Mouse (Mus musculus): ENCODE results near the gene Ctnnb1.
A peak's percentile ranks its signal among the peaks of the same experiment; 100 is the strongest.

Gene Ctnnb1

GRCm38 (mm10) chr9:120926939-120927606 is 1.9 kb upstream of the Ctnnb1 start:
- DNase-seq = no peak

GRCm38 (mm10) chr9:120930021-120930420 is 1.0 kb downstream of the Ctnnb1 start:
- DNase-seq = no peak

GRCm38 (mm10) chr9:120930811-120931210 is 1.8 kb downstream of the Ctnnb1 start:
- no peak for DNase-seq

GRCm38 (mm10) chr9:120932371-120932770 is 3.4 kb downstream of the Ctnnb1 start:
- DNase-seq = no peak

- DNase-seq = peak; percentile 94 to 95
These were observed 4.0 kb downstream of the Ctnnb1 start for GRCm38 (mm10) chr9:120932797-120933586.

GRCm38 (mm10) chr9:120933587-120933885 is 4.5 kb downstream of the Ctnnb1 start:
- DNase-seq = no peak

GRCm38 (mm10) chr9:120933886-120934758 is 5.1 kb downstream of the Ctnnb1 start:
- DNase-seq = peak; percentile 27 to 30

GRCm38 (mm10) chr9:120934821-120935633 is 6.0 kb downstream of the Ctnnb1 start:
- DNase-seq = peak; percentile 36 to 38

GRCm38 (mm10) chr9:120935634-120935922 is 6.6 kb downstream of the Ctnnb1 start:
- DNase-seq = no peak

- DNase-seq = peak; percentile 56 to 81
These were observed 7.3 kb downstream of the Ctnnb1 start for GRCm38 (mm10) chr9:120936351-120936750.

GRCm38 (mm10) chr9:120940858-120941257 is 11.8 kb downstream of the Ctnnb1 start:
- no peak for DNase-seq

GRCm38 (mm10) chr9:120943757-120944156 is 14.7 kb downstream of the Ctnnb1 start:
- DNase-seq = no peak

GRCm38 (mm10) chr9:120944211-120944610 is 15.2 kb downstream of the Ctnnb1 start:
- DNase-seq = no peak

GRCm38 (mm10) chr9:120946131-120946530 is 17.1 kb downstream of the Ctnnb1 start:
- no peak for DNase-seq

- no peak for DNase-seq
These were observed 19.8 kb downstream of the Ctnnb1 start for GRCm38 (mm10) chr9:120948832-120949231.

- no peak for DNase-seq
These were observed 21.7 kb downstream of the Ctnnb1 start for GRCm38 (mm10) chr9:120950761-120951160.

GRCm38 (mm10) chr9:120951947-120952346 is 22.9 kb downstream of the Ctnnb1 start:
- DNase-seq = no peak

- DNase-seq = no peak
These were observed 29.0 kb downstream of the Ctnnb1 start for GRCm38 (mm10) chr9:120958051-120958450.

- no peak for DNase-seq
These were observed 29.5 kb downstream of the Ctnnb1 start for GRCm38 (mm10) chr9:120958560-120958959.

- DNase-seq = no peak
These were observed 30.2 kb downstream of the Ctnnb1 start for GRCm38 (mm10) chr9:120959225-120959624.

- DNase-seq = no peak
These were observed 31.6 kb downstream of the Ctnnb1 start for GRCm38 (mm10) chr9:120960611-120961010.

- DNase-seq = no peak
These were observed 32.5 kb downstream of the Ctnnb1 start for GRCm38 (mm10) chr9:120961466-120961865.
